Mouse (Mus musculus): Measurements from ENCODE around the gene Pink1. TPM values are rescaled to one million over a fixed set of nuclear protein-coding genes. Genes with fewer than 3 reads are reported as not detected.
"Not testable (repeated sequence)": the region's sequence is repeated elsewhere in the genome, so short reads cannot be mapped to it uniquely, and the experiment has no call there.

Gene Pink1
- polyA plus RNA-seq, 1 experiment from 2014 or later: 71.8 TPM

GRCm38 (mm10) chr4:138339963-138340362, 13.9 kb upstream of the Pink1 start:
- ATAC-seq (ENCODE audit: low FRiP score, low read depth): no peak
- Histone ChIP-seq H3K27ac (replicated peaks) (no peak overlapping the region), H3K4me2 (replicated peaks) (no peak overlapping the region), H3K9ac (replicated peaks) (no peak overlapping the region), H3K4me3 (no peak overlapping the region), H3K4me1 (no peaks in the 10 kb centered on the region), H3K27me3 (0 out of 2 replicates have a peak, but pooled peaks cover 6% of the 10 kb centered on the region), H3K9me3 (no peaks in the 10 kb centered on the region), H3K36me3 (no peaks in the 10 kb centered on the region)
- WGBS: 33% methylated on average over 4 of the region's 4 CpGs

- H3K4me2 ChIP-seq (replicated peaks): no peak overlapping the region
- no peaks in the 10 kb centered on the region for H3K36me3 ChIP-seq
These were observed 11.2 kb upstream of the Pink1 start for GRCm38 (mm10) chr4:138337341-138337740.

GRCm38 (mm10) chr4:138336876-138337275, 10.8 kb upstream of the Pink1 start:
- Histone ChIP-seq H3K36me3 (no peaks in the 10 kb centered on the region), H3K27ac (replicated peaks) (no peak overlapping the region), H3K27me3 (0 out of 2 replicates have a peak, but pooled peaks cover 7% of the 10 kb centered on the region), H3K4me2 (replicated peaks) (no peak overlapping the region), H3K9ac (replicated peaks) (no peak overlapping the region), H3K9me3 (no peaks in the 10 kb centered on the region), H3K4me1 (no peaks in the 10 kb centered on the region), H3K4me3 (no peak overlapping the region)
- ATAC-seq (ENCODE audit: low FRiP score, low read depth): no peak
- 78% methylated on average over 5 of the region's 5 CpGs for WGBS

More at GRCm38 (mm10) chr4:138337341-138337740, 11.2 kb upstream of the Pink1 start:
- Histone ChIP-seq H3K27me3 (0 out of 2 replicates have a peak, but pooled peaks cover 6% of the 10 kb centered on the region), H3K9me3 (no peaks in the 10 kb centered on the region), H3K4me1 (no peaks in the 10 kb centered on the region), H3K27ac (replicated peaks) (no peak overlapping the region), H3K4me3 (no peak overlapping the region), H3K9ac (replicated peaks) (no peak overlapping the region)
- whole genome bisulfite sequencing: 84% methylated on average over 9 of the region's 9 CpGs
- no peak for ATAC-seq (ENCODE audit: low FRiP score, low read depth)

- ATAC-seq (ENCODE audit: low FRiP score, low read depth): no peak
- no peak overlapping the region for H3K9ac ChIP-seq (replicated peaks)
- no peaks in the 10 kb centered on the region for H3K4me1 ChIP-seq
- H3K36me3 ChIP-seq: no peaks in the 10 kb centered on the region
- no peaks in the 10 kb centered on the region for H3K9me3 ChIP-seq
- WGBS: 85% methylated on average over 6 of the region's 6 CpGs
- H3K4me2 ChIP-seq (replicated peaks): no peak overlapping the region
- H3K4me3 ChIP-seq: no peak overlapping the region
- H3K27ac ChIP-seq (replicated peaks): no peak overlapping the region
- peaks cover 19% of the 10 kb centered on the region; the same call in 1 of the 2 replicates for H3K27me3 ChIP-seq
These were observed 9.5 kb upstream of the Pink1 start for GRCm38 (mm10) chr4:138335648-138336047.

- H3K4me1 ChIP-seq: no peaks in the 10 kb centered on the region
- H3K4me2 ChIP-seq (replicated peaks): no peak overlapping the region
- H3K27ac ChIP-seq (replicated peaks): no peak overlapping the region
- WGBS: 88% methylated on average over 12 of the region's 12 CpGs
- H3K27me3 ChIP-seq: peaks cover 22% of the 10 kb centered on the region; the same call in 1 of the 2 replicates
- H3K4me3 ChIP-seq: no peak overlapping the region
- no peak for ATAC-seq (ENCODE audit: low FRiP score, low read depth)
- H3K36me3 ChIP-seq: no peaks in the 10 kb centered on the region
- no peaks in the 10 kb centered on the region for H3K9me3 ChIP-seq
- H3K9ac ChIP-seq (replicated peaks): no peak overlapping the region
These were observed 8.9 kb upstream of the Pink1 start for GRCm38 (mm10) chr4:138335036-138335435.

- Histone ChIP-seq H3K36me3 (no peaks in the 10 kb centered on the region), H3K4me3 (no peak overlapping the region), H3K27me3 (peaks cover 20% of the 10 kb centered on the region; the same call in 1 of the 2 replicates), H3K4me1 (0 out of 2 replicates have a peak, but pooled peaks cover under 1% of the 10 kb centered on the region), H3K4me2 (replicated peaks) (no peak overlapping the region), H3K9ac (replicated peaks) (no peak overlapping the region), H3K9me3 (no peaks in the 10 kb centered on the region), H3K27ac (replicated peaks) (no peak overlapping the region)
- WGBS: 91% methylated on average over 4 of the region's 4 CpGs
- ATAC-seq (ENCODE audit: low FRiP score, low read depth): no peak
These were observed 7.0 kb upstream of the Pink1 start for GRCm38 (mm10) chr4:138333135-138333534.

- 82% methylated on average over 9 of the region's 9 CpGs for WGBS
- Histone ChIP-seq H3K27ac (replicated peaks) (no peak overlapping the region), H3K36me3 (no peaks in the 10 kb centered on the region), H3K27me3 (peaks cover 16% of the 10 kb centered on the region; the same call in 1 of the 2 replicates), H3K4me2 (replicated peaks) (no peak overlapping the region), H3K4me1 (0 out of 2 replicates have a peak, but pooled peaks cover 3% of the 10 kb centered on the region), H3K4me3 (no peak overlapping the region), H3K9me3 (no peaks in the 10 kb centered on the region), H3K9ac (replicated peaks) (no peak overlapping the region)
- ATAC-seq (ENCODE audit: low FRiP score, low read depth): no peak
These were observed 5.5 kb upstream of the Pink1 start for GRCm38 (mm10) chr4:138331647-138332046.

- no peak for ATAC-seq (ENCODE audit: low FRiP score, low read depth)
- H3K27ac ChIP-seq (replicated peaks): no peak overlapping the region
- 14% methylated on average over 15 of the region's 15 CpGs for WGBS
- peaks cover 16% of the 10 kb centered on the region; the same call in 1 of the 2 replicates for H3K27me3 ChIP-seq
- H3K4me1 ChIP-seq: 0 out of 2 replicates have a peak, but pooled peaks cover 3% of the 10 kb centered on the region
- no peaks in the 10 kb centered on the region for H3K36me3 ChIP-seq
- no peak overlapping the region for H3K9ac ChIP-seq (replicated peaks)
- H3K4me2 ChIP-seq (replicated peaks): peak overlapping the region; percentile 14; the same call in 1 of the 2 replicates
- no peak overlapping the region for H3K4me3 ChIP-seq
- H3K9me3 ChIP-seq: no peaks in the 10 kb centered on the region
These were observed 4.2 kb upstream of the Pink1 start for GRCm38 (mm10) chr4:138330264-138330671.

GRCm38 (mm10) chr4:138327891-138328470, 1.9 kb upstream of the Pink1 start:
- peak overlapping the region; percentile 11; the same call in 1 of the 2 replicates for H3K27ac ChIP-seq (replicated peaks)
- 74% methylated on average over 7 of the region's 7 CpGs for WGBS
- no peak for ATAC-seq (ENCODE audit: low FRiP score, low read depth)

GRCm38 (mm10) chr4:138327155-138327554, 1.0 kb upstream of the Pink1 start:
- H3K9me3 ChIP-seq; H3K4me3 ChIP-seq; H3K9ac ChIP-seq (replicated peaks); H3K4me2 ChIP-seq (replicated peaks); ATAC-seq (ENCODE audit: low FRiP score, low read depth); H3K36me3 ChIP-seq; H3K27ac ChIP-seq (replicated peaks): not testable (repeated sequence)
- WGBS: 38% methylated on average over 8 of the region's 12 CpGs
- Histone ChIP-seq H3K4me1 (peaks cover 21% of the 10 kb centered on the region), H3K27me3 (peaks cover 16% of the 10 kb centered on the region; the same call in 1 of the 2 replicates)

More at GRCm38 (mm10) chr4:138327891-138328470, 1.9 kb upstream of the Pink1 start:
- peak overlapping the region; percentile 44 for H3K4me2 ChIP-seq (replicated peaks)
- H3K36me3 ChIP-seq: no peaks in the 10 kb centered on the region
- peak overlapping the region; percentile 32 for H3K4me3 ChIP-seq
- no peak overlapping the region for H3K9ac ChIP-seq (replicated peaks)
- peaks cover 16% of the 10 kb centered on the region; the same call in 1 of the 2 replicates for H3K27me3 ChIP-seq
- H3K4me1 ChIP-seq: peaks cover 15% of the 10 kb centered on the region
- no peaks in the 10 kb centered on the region for H3K9me3 ChIP-seq

- Histone ChIP-seq H3K27ac (replicated peaks) (peak overlapping the region; percentile 96), H3K36me3 (0 out of 2 replicates have a peak, but pooled peaks cover under 1% of the 10 kb centered on the region), H3K4me1 (peaks cover 21% of the 10 kb centered on the region), H3K4me3 (peak overlapping the region; percentile 90), H3K9me3 (no peaks in the 10 kb centered on the region), H3K9ac (replicated peaks) (peak overlapping the region; percentile 76), H3K4me2 (replicated peaks) (peak overlapping the region; percentile 61), H3K27me3 (0 out of 2 replicates have a peak, but pooled peaks cover 2% of the 10 kb centered on the region)
- peak; percentile 89 for ATAC-seq (ENCODE audit: low FRiP score, low read depth)
- under 1% methylated on average over 33 of the region's 45 CpGs for WGBS
These were observed 536 bp downstream of the Pink1 start for GRCm38 (mm10) chr4:138325466-138326076.

- Histone ChIP-seq H3K27me3 (no peaks in the 10 kb centered on the region), H3K4me2 (replicated peaks) (no peak overlapping the region), H3K9me3 (no peaks in the 10 kb centered on the region), H3K4me1 (peaks cover 21% of the 10 kb centered on the region), H3K36me3 (peaks cover 8% of the 10 kb centered on the region; the same call in 1 of the 2 replicates), H3K27ac (replicated peaks) (no peak overlapping the region), H3K9ac (replicated peaks) (no peak overlapping the region), H3K4me3 (no peak overlapping the region)
- 91% methylated on average over 3 of the region's 3 CpGs for WGBS
- no peak for ATAC-seq (ENCODE audit: low FRiP score, low read depth)
These were observed 1.7 kb downstream of the Pink1 start for GRCm38 (mm10) chr4:138324451-138324850.
